Mouse (Mus musculus): ENCODE measurements around the gene Nol11. TPM values are rescaled to one million over a fixed set of nuclear protein-coding genes. Genes with fewer than 3 reads are reported as not detected.

The Nol11 gene
- polyA plus RNA-seq, 1 experiment from 2014 or later: 15.5 TPM

- Histone ChIP-seq H3K4me3 (ENCODE audit: low read depth, low read length) (no peak overlapping the region), H3K4me2 (replicated peaks; ENCODE audit: low read depth, low read length) (no peak overlapping the region), H3K9me3 (ENCODE audit: low read length) (no peaks in the 10 kb centered on the region), H3K27me3 (replicated peaks; ENCODE audit: insufficient read depth, low read length) (no peaks in the 10 kb centered on the region), H3K27ac (ENCODE audit: low read length) (no peak overlapping the region), H3K4me1 (ENCODE audit: insufficient read depth, low read depth, low read length) (no peaks in the 10 kb centered on the region), H3K36me3 (ENCODE audit: insufficient read depth, low read length) (no peaks in the 10 kb centered on the region), H3K9ac (replicated peaks; ENCODE audit: low read depth) (no peak overlapping the region)
- ATAC-seq (no peak), DNase-seq (ENCODE audit: low spot score) (no peak)
- TF ChIP-seq EP300 (IDR thresholded peaks at IDR 0.05): no peak
- no peak for TF ChIP-seq CTCF (IDR thresholded peaks at IDR 0.05)
- whole genome bisulfite sequencing: 86% methylated on average over 10 of the region's 10 CpGs
Observed at GRCm38 (mm10) chr11:107226013-107226412, 36.8 kb upstream of the Nol11 start.

GRCm38 (mm10) chr11:107225301-107225700, 36.1 kb upstream of the Nol11 start:
- no peak overlapping the region for H3K4me3 ChIP-seq (ENCODE audit: low read depth, low read length)
- no peaks in the 10 kb centered on the region for H3K36me3 ChIP-seq (ENCODE audit: insufficient read depth, low read length)
- no peaks in the 10 kb centered on the region for H3K9me3 ChIP-seq (ENCODE audit: low read length)
- H3K27ac ChIP-seq (ENCODE audit: low read length): no peak overlapping the region
- no peak for ATAC-seq
- DNase-seq (ENCODE audit: low spot score): no peak
- no peaks in the 10 kb centered on the region for H3K4me1 ChIP-seq (ENCODE audit: insufficient read depth, low read depth, low read length)
- H3K27me3 ChIP-seq (replicated peaks; ENCODE audit: insufficient read depth, low read length): no peaks in the 10 kb centered on the region
- H3K4me2 ChIP-seq (replicated peaks; ENCODE audit: low read depth, low read length): no peak overlapping the region
- no peak overlapping the region for H3K9ac ChIP-seq (replicated peaks; ENCODE audit: low read depth)
- TF ChIP-seq CTCF (IDR thresholded peaks at IDR 0.05) (no peak), EP300 (IDR thresholded peaks at IDR 0.05) (no peak)
- 71% methylated on average over 5 of the region's 5 CpGs for WGBS

- ATAC-seq (no peak), DNase-seq (ENCODE audit: low spot score) (no peak)
- Histone ChIP-seq H3K27ac (ENCODE audit: low read length) (no peak overlapping the region), H3K4me3 (ENCODE audit: low read depth, low read length) (no peak overlapping the region), H3K4me2 (replicated peaks; ENCODE audit: low read depth, low read length) (no peak overlapping the region), H3K4me1 (ENCODE audit: insufficient read depth, low read depth, low read length) (no peaks in the 10 kb centered on the region), H3K27me3 (replicated peaks; ENCODE audit: insufficient read depth, low read length) (no peaks in the 10 kb centered on the region), H3K36me3 (ENCODE audit: insufficient read depth, low read length) (no peaks in the 10 kb centered on the region), H3K9me3 (ENCODE audit: low read length) (no peaks in the 10 kb centered on the region), H3K9ac (replicated peaks; ENCODE audit: low read depth) (no peak overlapping the region)
- no peak for TF ChIP-seq CTCF (IDR thresholded peaks at IDR 0.05)
- TF ChIP-seq EP300 (IDR thresholded peaks at IDR 0.05): no peak
- 50% methylated on average over 8 of the region's 8 CpGs for WGBS
Observed at GRCm38 (mm10) chr11:107223667-107224214, 34.6 kb upstream of the Nol11 start.

GRCm38 (mm10) chr11:107223169-107223561, 34.0 kb upstream of the Nol11 start:
- no peak for ATAC-seq
- no peak overlapping the region for H3K4me3 ChIP-seq (ENCODE audit: low read depth, low read length)
- H3K36me3 ChIP-seq (ENCODE audit: insufficient read depth, low read length): no peaks in the 10 kb centered on the region
- H3K4me1 ChIP-seq (ENCODE audit: insufficient read depth, low read depth, low read length): no peaks in the 10 kb centered on the region
- DNase-seq (ENCODE audit: low spot score): no peak
- no peak overlapping the region for H3K27ac ChIP-seq (ENCODE audit: low read length)
- no peak overlapping the region for H3K9ac ChIP-seq (replicated peaks; ENCODE audit: low read depth)
- H3K9me3 ChIP-seq (ENCODE audit: low read length): no peaks in the 10 kb centered on the region
- H3K4me2 ChIP-seq (replicated peaks; ENCODE audit: low read depth, low read length): no peak overlapping the region
- TF ChIP-seq EP300 (IDR thresholded peaks at IDR 0.05) (no peak), CTCF (IDR thresholded peaks at IDR 0.05) (no peak)
- no peaks in the 10 kb centered on the region for H3K27me3 ChIP-seq (replicated peaks; ENCODE audit: insufficient read depth, low read length)
- WGBS: 46% methylated on average over 1 of the region's 1 CpGs

GRCm38 (mm10) chr11:107222531-107223168, 33.5 kb upstream of the Nol11 start:
- Histone ChIP-seq H3K9ac (replicated peaks; ENCODE audit: low read depth) (no peak overlapping the region), H3K27me3 (replicated peaks; ENCODE audit: insufficient read depth, low read length) (no peaks in the 10 kb centered on the region), H3K9me3 (ENCODE audit: low read length) (no peaks in the 10 kb centered on the region), H3K36me3 (ENCODE audit: insufficient read depth, low read length) (no peaks in the 10 kb centered on the region), H3K4me3 (ENCODE audit: low read depth, low read length) (no peak overlapping the region), H3K4me1 (ENCODE audit: insufficient read depth, low read depth, low read length) (no peaks in the 10 kb centered on the region), H3K4me2 (replicated peaks; ENCODE audit: low read depth, low read length) (no peak overlapping the region), H3K27ac (ENCODE audit: low read length) (no peak overlapping the region)
- DNase-seq (ENCODE audit: low spot score): no peak
- TF ChIP-seq CTCF (IDR thresholded peaks at IDR 0.05) (no peak), EP300 (IDR thresholded peaks at IDR 0.05) (no peak)
- WGBS: 67% methylated on average over 12 of the region's 12 CpGs
- no peak for ATAC-seq

GRCm38 (mm10) chr11:107215111-107215510, 25.9 kb upstream of the Nol11 start:
- no peak for DNase-seq (ENCODE audit: low spot score)
- no peaks in the 10 kb centered on the region for H3K9me3 ChIP-seq (ENCODE audit: low read length)
- 84% methylated on average over 9 of the region's 9 CpGs for WGBS
- no peak overlapping the region for H3K4me2 ChIP-seq (replicated peaks; ENCODE audit: low read depth, low read length)
- TF ChIP-seq CTCF (IDR thresholded peaks at IDR 0.05) (no peak), EP300 (IDR thresholded peaks at IDR 0.05) (no peak)
- no peaks in the 10 kb centered on the region for H3K4me1 ChIP-seq (ENCODE audit: insufficient read depth, low read depth, low read length)
- H3K9ac ChIP-seq (replicated peaks; ENCODE audit: low read depth): no peak overlapping the region
- no peak overlapping the region for H3K4me3 ChIP-seq (ENCODE audit: low read depth, low read length)
- no peak overlapping the region for H3K27ac ChIP-seq (ENCODE audit: low read length)
- no peaks in the 10 kb centered on the region for H3K27me3 ChIP-seq (replicated peaks; ENCODE audit: insufficient read depth, low read length)
- no peak for ATAC-seq
- H3K36me3 ChIP-seq (ENCODE audit: insufficient read depth, low read length): no peaks in the 10 kb centered on the region
